Mouse (Mus musculus) CH12.LX (cell line): ENCODE measurements around the gene Sdccag8. TPM values are rescaled to one million over a fixed set of nuclear protein-coding genes. Genes with fewer than 3 reads are reported as not detected.

Experiments
- DNase-seq: peaks from one replicate; pipeline ENCODE4 v3.0.0-alpha.2; 2013; ENCODE audit errors: extremely low read depth
- H3K27ac ChIP-seq: 2 replicates; pipeline ENCODE4 v1.5.1; 2012; ENCODE audit warnings: low read depth, mild to moderate bottlenecking, control low read depth, moderate library complexity; ENCODE audit not compliant: insufficient read depth
- H3K27me3 ChIP-seq: replicated peaks from 2 replicates; pipeline ENCODE3; 2012; ENCODE audit warnings: inconsistent platforms
- H3K36me3 ChIP-seq, 2 experiments: replicated peaks in 1 of 2; 2 replicates each; pipeline versions ENCODE3 to v1.6.1; 2012; ENCODE audit warnings: inconsistent platforms in 1 of 2, low read length in 1 of 2, mild to moderate bottlenecking in 1 of 2, mixed read lengths in 1 of 2, moderate library complexity in 1 of 2; ENCODE audit not compliant: control insufficient read depth in 1 of 2, insufficient read depth in 1 of 2
- H3K4me1 ChIP-seq, 2 experiments: 2 replicates each; pipeline ENCODE4 v1.6.1; 2012; ENCODE audit warnings: inconsistent platforms in 1 of 2, moderate library complexity in 1 of 2; ENCODE audit not compliant: insufficient read depth in 2 of 2, control insufficient read depth in 1 of 2
- H3K4me2 ChIP-seq: 2 replicates; pipeline ENCODE4 v1.6.1; 2012; ENCODE audit warnings: low read depth, mild to moderate bottlenecking, control low read depth; ENCODE audit not compliant: poor library complexity, insufficient read depth, severe bottlenecking
- H3K4me3 ChIP-seq, 3 experiments: fragments of 150-350 bp in 1 of 3; sonication (generic) in 1 of 3; replicated peaks in 1 of 3; 2 replicates each; pipeline versions ENCODE3 to v1.5.1; 2011 to 2012; ENCODE audit warnings: low read depth in 2 of 3, low read length in 2 of 3, mild to moderate bottlenecking in 2 of 3, moderate library complexity in 2 of 3, control low read depth in 1 of 3, improper control_type of control experiment in 1 of 3, inconsistent platforms in 1 of 3, mixed read lengths in 1 of 3; ENCODE audit not compliant: poor library complexity in 1 of 3
- H3K79me2 ChIP-seq: replicated peaks from 2 replicates; pipeline ENCODE4 v1.6.1; 2012; ENCODE audit warnings: mild to moderate bottlenecking, moderate library complexity; ENCODE audit not compliant: control insufficient read depth, poor library complexity, insufficient read depth, severe bottlenecking; ENCODE audit errors: extremely low read depth
- H3K9ac ChIP-seq: 2 replicates; pipeline ENCODE4 v1.6.1; 2012; ENCODE audit warnings: low read depth, mild to moderate bottlenecking, control low read depth, moderate library complexity; ENCODE audit not compliant: insufficient read depth
- H3K9me3 ChIP-seq: replicated peaks from 2 replicates; pipeline ENCODE3; 2012; ENCODE audit warnings: low read length, inconsistent platforms, mixed read lengths
- BHLHE40 ChIP-seq: IDR thresholded peaks from 2 replicates; pipeline ENCODE4 v1.6.1; 2011; ENCODE audit warnings: mild to moderate bottlenecking, low read depth, low read length, improper control_type of control experiment
- CHD1 ChIP-seq: IDR thresholded peaks from 2 replicates; pipeline ENCODE4 v1.6.1; 2012; ENCODE audit warnings: low read depth, low read length, improper control_type of control experiment, inconsistent platforms
- E2F4 ChIP-seq: IDR thresholded peaks from 2 replicates; pipeline ENCODE4 v1.6.1; 2011; ENCODE audit warnings: low read depth, low read length, improper control_type of control experiment; ENCODE audit not compliant: insufficient replicate concordance
- EP300 ChIP-seq: IDR thresholded peaks from 2 replicates; pipeline ENCODE4 v1.6.1; 2011; ENCODE audit warnings: low read length, improper control_type of control experiment
- GABPA ChIP-seq: IDR thresholded peaks from 2 replicates; pipeline ENCODE4 v1.6.1; 2012; ENCODE audit warnings: low read depth, low read length, improper control_type of control experiment, inconsistent platforms; ENCODE audit not compliant: insufficient replicate concordance
- HCFC1 ChIP-seq: IDR thresholded peaks from 2 replicates; pipeline ENCODE4 v1.6.1; 2012; ENCODE audit warnings: low read depth, mild to moderate bottlenecking, inconsistent platforms, low read length, improper control_type of control experiment
- JUN ChIP-seq: IDR thresholded peaks from 2 replicates; pipeline ENCODE4 v1.6.1; 2011; ENCODE audit warnings: low read depth, mild to moderate bottlenecking, low read length, improper control_type of control experiment, moderate library complexity; ENCODE audit not compliant: insufficient read depth
- MAFK ChIP-seq: IDR thresholded peaks from 2 replicates; pipeline ENCODE4 v1.6.1; 2011; ENCODE audit warnings: low read length, improper control_type of control experiment; ENCODE audit not compliant: insufficient replicate concordance
- MAZ ChIP-seq: IDR thresholded peaks from 2 replicates; pipeline ENCODE4 v1.6.1; 2012; ENCODE audit warnings: low read depth, mild to moderate bottlenecking, inconsistent platforms, low read length, improper control_type of control experiment, moderate library complexity
- MEF2A ChIP-seq: IDR thresholded peaks from 2 replicates; pipeline ENCODE4 v1.6.1; 2014; ENCODE audit warnings: low read depth, mild to moderate bottlenecking, inconsistent platforms, low read length, improper control_type of control experiment, borderline replicate concordance
- MXI1 ChIP-seq: IDR thresholded peaks from 2 replicates; pipeline ENCODE4 v1.6.1; 2011; ENCODE audit warnings: mild to moderate bottlenecking, low read depth, low read length, improper control_type of control experiment
- PAX5 ChIP-seq: IDR thresholded peaks from 2 replicates; pipeline ENCODE4 v1.6.1; 2012; ENCODE audit warnings: low read length, inconsistent platforms, mixed read lengths
- POLR2A ChIP-seq: IDR thresholded peaks from 2 replicates; pipeline ENCODE4 v1.6.1; 2011; ENCODE audit warnings: low read depth, mild to moderate bottlenecking, improper control_type of control experiment, low read length
- POLR2AphosphoS2 ChIP-seq: IDR thresholded peaks from 2 replicates; pipeline ENCODE4 v1.6.1; 2011; ENCODE audit warnings: low read depth, low read length, improper control_type of control experiment
- RCOR1 ChIP-seq: conservative IDR thresholded peaks from 2 replicates; pipeline ENCODE4 v1.6.1; 2012; ENCODE audit warnings: low read depth, mild to moderate bottlenecking, inconsistent platforms, low read length, improper control_type of control experiment
- SIN3A ChIP-seq: IDR thresholded peaks from 2 replicates; pipeline ENCODE4 v1.6.1; 2012; ENCODE audit warnings: low read length, improper control_type of control experiment, inconsistent platforms
- TBP ChIP-seq: conservative IDR thresholded peaks from 2 replicates; pipeline ENCODE4 v1.6.1; 2011; ENCODE audit warnings: low read depth, low read length, improper control_type of control experiment
- UBTF ChIP-seq: IDR thresholded peaks from 2 replicates; pipeline ENCODE4 v1.6.1; 2012; ENCODE audit warnings: low read depth, mild to moderate bottlenecking, inconsistent platforms, low read length, improper control_type of control experiment, moderate library complexity
- USF1 ChIP-seq: IDR thresholded peaks from 2 replicates; pipeline ENCODE4 v1.6.1; 2014; ENCODE audit warnings: low read depth, mild to moderate bottlenecking, inconsistent platforms, low read length, improper control_type of control experiment
- ZC3H11A ChIP-seq: IDR thresholded peaks from 2 replicates; pipeline ENCODE4 v1.6.1; 2012; ENCODE audit warnings: low read depth, mild to moderate bottlenecking, inconsistent platforms, low read length, improper control_type of control experiment
- ZMIZ1 ChIP-seq: IDR thresholded peaks from 2 replicates; pipeline ENCODE4 v1.6.1; 2012; ENCODE audit warnings: low read depth, mild to moderate bottlenecking, inconsistent platforms, low read length, improper control_type of control experiment
- ZNF384 ChIP-seq: IDR thresholded peaks from 2 replicates; pipeline ENCODE4 v1.6.1; 2012; ENCODE audit warnings: low read depth, low read length, improper control_type of control experiment, inconsistent platforms
- dilution Hi-C: fragments of 300-500 bp; cut with MboI; formaldehyde crosslinking; loops from 2 replicates; pipeline ENCODE4 v1.14.3; 2020; ENCODE audit warnings: low sequenced_read_pairs; ENCODE audit not compliant: extremely low pct_unique_long_range_greater_than_20kb, extremely low pct_ligation_motif_present
- in situ Hi-C: fragments of 300-500 bp; cut with MboI; formaldehyde crosslinking; loops from 3 replicates; pipeline ENCODE4 v1.14.3; 2019; ENCODE audit warnings: low sequenced_read_pairs, low pct_ligation_motif_present, low pct_unique_long_range_greater_than_20kb, mixed read lengths
- polyA plus RNA-seq: library from polyadenylated mRNA; unstranded; fragments of >175 nt; gene quantifications from 2 replicates; pipeline ENCODE4 v1.2.1, GENCODE M21; 2012; ENCODE audit warnings: low read depth; ENCODE audit not compliant: insufficient read length
- total RNA-seq, 2 experiments: library from RNA; depleted of rRNA; stranded (reverse); fragments of 300-350 nt in 1 of 2; fragments of >200 nt in 1 of 2; gene quantifications; 2 replicates each; pipeline ENCODE4 v1.2.3; 2012 to 2014

The Sdccag8 gene
- total and polyA plus RNA-seq, 3 experiments, result 10.7 to 18.7 (median 10.9) TPM

DNA sequence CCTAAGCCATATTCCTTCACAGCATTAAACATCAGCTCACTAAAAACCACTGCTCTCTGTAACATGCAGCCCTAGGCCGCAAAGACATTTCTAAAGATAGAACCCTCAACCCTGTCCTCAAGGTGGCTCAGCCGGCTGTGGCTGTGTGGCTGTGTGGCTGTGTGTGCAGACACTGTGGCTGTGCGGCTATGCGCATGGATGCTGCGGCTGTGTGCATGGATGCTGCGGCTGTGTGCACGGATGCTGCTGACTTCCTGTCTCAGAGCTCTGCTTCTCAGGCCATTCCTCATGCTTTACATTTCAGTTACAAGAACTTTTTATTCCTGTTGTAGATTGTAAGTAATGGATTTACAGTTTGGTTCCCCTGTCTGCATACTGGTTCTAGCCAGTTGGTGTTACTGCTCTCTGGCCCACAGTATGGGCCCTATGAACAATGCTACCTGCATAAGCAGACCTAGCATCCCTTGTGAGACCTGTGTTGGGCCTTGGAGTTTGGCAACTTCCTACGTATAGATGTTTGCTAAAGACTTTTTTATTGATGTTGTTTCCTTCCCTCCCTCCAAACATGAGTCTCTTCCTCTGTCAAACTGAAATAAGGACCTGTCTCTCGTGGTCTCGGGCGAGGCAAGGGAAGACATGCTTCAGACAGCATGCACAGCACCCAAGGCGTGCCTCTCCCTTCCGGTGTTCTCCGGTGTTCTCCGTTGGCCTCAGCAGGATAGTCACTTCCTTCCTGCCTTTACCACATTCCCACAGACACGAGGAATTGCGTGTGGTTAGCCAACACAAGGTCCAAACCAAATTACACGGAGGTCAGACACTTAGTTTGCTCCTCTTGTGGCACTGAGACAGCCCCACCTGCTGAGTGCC lies 178.9 kb downstream of the Sdccag8 start:
- Histone ChIP-seq H3K4me3 (no peak overlapping the region), H3K36me3 (peaks cover 2 to 16% of the 10 kb centered on the region in 2 experiments), H3K79me2 (no peaks in the 10 kb centered on the region), H3K9ac (no peak overlapping the region), H3K9me3 (no peaks in the 10 kb centered on the region), H3K27me3 (no peaks in the 10 kb centered on the region), H3K27ac (no peak overlapping the region; the same call in 1 of the 2 replicates), H3K4me2 (no peak overlapping the region), H3K4me1 (peaks cover 20 to 54% of the 10 kb centered on the region in 2 experiments)
- TF ChIP-seq ZC3H11A (no peak), ZNF384 (no peak), POLR2A (no peak), ZMIZ1 (no peak), PAX5 (no peak), EP300 (no peak), USF1 (no peak), UBTF (no peak)
- in situ Hi-C loops (no loop called here), dilution Hi-C loops (no loop called here)
- DNase-seq, result no peak

DNA sequence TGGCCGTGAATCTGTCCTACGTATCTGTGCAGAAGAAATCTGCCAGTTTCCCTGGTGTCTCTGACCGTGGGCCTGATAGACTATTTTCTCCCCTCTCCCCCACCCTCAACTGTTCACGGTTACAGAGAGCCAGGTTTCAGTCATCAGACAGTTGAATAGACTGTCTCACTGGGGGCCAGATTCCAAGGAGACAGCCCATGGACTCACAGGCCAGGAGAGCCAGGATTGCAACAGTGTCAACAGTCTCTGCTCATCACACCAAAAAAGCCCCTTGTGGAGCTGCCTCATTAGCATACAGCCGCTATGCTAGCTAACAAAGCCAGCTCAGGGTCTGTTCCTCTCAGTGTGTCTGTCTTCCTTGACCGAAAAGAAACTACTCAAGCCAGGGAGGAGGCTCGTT lies 179.6 kb downstream of the Sdccag8 start:
- in situ Hi-C loops (no loop called here), dilution Hi-C loops (no loop called here)
- H3K4me3 ChIP-seq, result no peak overlapping the region
- H3K27me3 ChIP-seq, result no peaks in the 10 kb centered on the region
- H3K9ac ChIP-seq, result peak overlapping the region; percentile 29; the same call in 1 of the 2 replicates
- no peaks in the 10 kb centered on the region for H3K9me3 ChIP-seq
- H3K79me2 ChIP-seq, result no peaks in the 10 kb centered on the region
- H3K27ac ChIP-seq, result no peak overlapping the region
- H3K36me3 ChIP-seq, result peaks cover 2 to 14% of the 10 kb centered on the region in 2 experiments
- H3K4me1 ChIP-seq, result peaks cover 20 to 59% of the 10 kb centered on the region in 2 experiments
- peak overlapping the region; percentile 53; the same call in 1 of the 2 replicates for H3K4me2 ChIP-seq
- no peak for DNase-seq
- 0 out of 2 replicates have a peak, but pooled peaks have one; percentile 25 for TF ChIP-seq MEF2A
- 0 out of 2 replicates have a peak, but pooled peaks have one; percentile 29 for TF ChIP-seq POLR2A
- no peak for TF ChIP-seq MAZ

GRCm38 (mm10) chr1:176994707-176995418 lies 180.4 kb downstream of the Sdccag8 start:
- Histone ChIP-seq H3K27ac (no peak overlapping the region), H3K9me3 (no peaks in the 10 kb centered on the region), H3K4me2 (peak overlapping the region; percentile 53), H3K4me1 (peaks cover 20 to 66% of the 10 kb centered on the region in 2 experiments), H3K4me3 (no peak overlapping the region), H3K79me2 (no peaks in the 10 kb centered on the region), H3K27me3 (no peaks in the 10 kb centered on the region), H3K36me3 (peaks cover 2 to 14% of the 10 kb centered on the region in 2 experiments), H3K9ac (peak overlapping the region; percentile 29; the same call in 1 of the 2 replicates)
- in situ Hi-C loops (no loop called here), dilution Hi-C loops (no loop called here)
- no peak for DNase-seq
- TF ChIP-seq USF1 (no peak), SIN3A (no peak), TBP (0 out of 2 replicates have a peak, but pooled peaks have one; percentile 4), MXI1 (no peak), MAFK (no peak), RCOR1 (no peak), E2F4 (no peak), BHLHE40 (no peak), POLR2AphosphoS2 (no peak), ZC3H11A (no peak), HCFC1 (no peak), JUN (no peak), EP300 (peak; percentile 35; the same call in 1 of the 2 replicates), CHD1 (no peak), GABPA (no peak)
